Mouse (Mus musculus) right cerebral cortex, adult 18-20 months (tissue): ENCODE measurements at regions not wholly inside any gene's neighbourhood (a gene's known extent, or its start where the extent isn't known, plus 50 kb on each side); places are given as distances from the start of the nearest gene placed in this dataset.

Experiments used
- DNase-seq: peaks from one replicate; pipeline ENCODE4 v3.0.0; 2022; ENCODE audit warnings: mixed read lengths

- DNase-seq = no peak
These were observed 95.2 kb upstream of the Tmtc1 start for GRCm38 (mm10) chr6:148539207-148539960.

DNA sequence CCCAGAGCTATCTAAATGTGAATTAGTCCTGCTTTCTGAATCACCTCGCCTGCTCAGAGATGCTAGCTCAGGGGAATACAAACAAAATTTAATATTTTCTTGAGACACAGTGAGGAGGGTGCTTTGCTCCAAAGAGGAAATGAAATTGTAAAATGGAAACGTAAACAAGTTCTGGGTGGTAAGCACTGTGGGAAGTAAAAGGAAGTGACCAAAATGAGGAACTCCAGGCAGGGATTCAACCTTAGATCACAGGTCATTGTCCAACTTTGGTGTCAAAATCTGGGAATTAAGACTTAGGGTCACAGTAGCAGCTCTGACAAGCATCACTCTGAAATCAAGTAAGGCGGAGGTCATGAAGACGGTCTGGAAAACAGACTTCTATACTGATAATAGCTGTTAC, 90.2 kb upstream of the Tmtc1 start:
- DNase-seq = no peak

DNA sequence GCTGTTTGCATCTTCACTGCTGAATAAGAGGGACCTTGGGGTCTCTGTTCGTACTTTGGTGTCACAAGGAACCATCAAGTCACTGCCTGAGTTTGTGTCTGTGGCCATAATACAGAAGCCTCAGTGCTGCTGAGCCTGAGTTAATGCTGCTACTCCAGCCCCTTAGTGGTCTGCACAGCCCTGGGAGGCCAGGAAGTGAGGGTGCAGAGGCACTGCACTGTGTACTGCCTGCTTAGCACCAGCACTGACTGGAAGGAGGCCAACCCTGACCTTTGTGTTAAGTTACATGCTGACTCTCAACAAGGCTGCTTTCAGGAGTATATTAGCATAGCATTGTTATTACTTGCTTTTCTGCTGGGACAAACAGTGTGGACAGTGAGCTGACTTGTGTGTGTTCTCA, 86.9 kb upstream of the Tmtc1 start:
- DNase-seq = no peak

GRCm38 (mm10) chr6:148528611-148529010, 84.4 kb upstream of the Tmtc1 start:
- DNase-seq = no peak

GRCm38 (mm10) chr6:148522893-148523292, 78.7 kb upstream of the Tmtc1 start:
- DNase-seq = peak; percentile 54

GRCm38 (mm10) chr6:148517536-148518245, 73.5 kb upstream of the Tmtc1 start:
- DNase-seq = no peak

- DNase-seq = no peak
These were observed 72.5 kb upstream of the Tmtc1 start for GRCm38 (mm10) chr6:148516654-148517053.

- no peak for DNase-seq
These were observed 70.9 kb upstream of the Tmtc1 start for GRCm38 (mm10) chr6:148515105-148515504.

DNA sequence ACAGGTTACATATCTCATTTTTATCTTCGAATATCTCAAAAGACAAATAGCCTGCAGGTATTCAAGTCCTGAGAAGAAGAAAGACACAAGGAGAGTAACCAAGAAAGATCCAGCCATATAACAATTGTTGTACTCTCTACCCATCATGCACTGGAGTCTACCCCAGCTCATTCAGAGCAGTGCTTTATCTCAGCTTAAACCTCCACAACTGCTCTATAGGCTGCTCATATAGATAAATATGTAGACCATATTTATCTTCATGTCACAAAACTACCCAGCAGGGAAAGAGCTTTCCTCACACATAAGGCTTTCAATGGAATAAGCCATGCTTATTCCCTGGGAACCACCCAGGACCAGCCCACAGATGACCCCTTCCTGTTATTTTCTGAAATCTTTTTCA, 70.5 kb upstream of the Tmtc1 start:
- DNase-seq = no peak

DNA sequence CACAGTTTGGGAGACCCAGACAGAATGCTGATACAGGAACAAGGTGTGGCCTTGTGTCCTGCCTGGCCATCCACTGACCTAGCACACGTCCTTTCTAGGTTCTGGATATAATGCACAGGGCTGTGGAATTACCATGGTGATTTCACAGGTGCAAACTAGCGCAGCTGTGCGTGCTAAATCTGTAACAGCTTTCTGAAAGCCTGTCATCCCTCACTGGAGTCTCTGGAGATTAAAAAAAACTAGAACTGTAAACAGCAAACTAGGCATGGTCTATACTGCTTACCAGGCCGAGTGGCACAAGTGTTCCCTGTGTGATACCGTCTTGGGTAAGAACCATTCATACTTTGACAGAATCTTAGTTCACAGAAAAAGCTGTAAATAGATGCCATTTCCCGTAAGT, 69.9 kb upstream of the Tmtc1 start:
- peak; percentile 16 for DNase-seq

GRCm38 (mm10) chr6:148513134-148513533, 68.9 kb upstream of the Tmtc1 start:
- no peak for DNase-seq

GRCm38 (mm10) chr6:148505325-148505724, 61.1 kb upstream of the Tmtc1 start:
- peak; percentile 8 for DNase-seq

DNA sequence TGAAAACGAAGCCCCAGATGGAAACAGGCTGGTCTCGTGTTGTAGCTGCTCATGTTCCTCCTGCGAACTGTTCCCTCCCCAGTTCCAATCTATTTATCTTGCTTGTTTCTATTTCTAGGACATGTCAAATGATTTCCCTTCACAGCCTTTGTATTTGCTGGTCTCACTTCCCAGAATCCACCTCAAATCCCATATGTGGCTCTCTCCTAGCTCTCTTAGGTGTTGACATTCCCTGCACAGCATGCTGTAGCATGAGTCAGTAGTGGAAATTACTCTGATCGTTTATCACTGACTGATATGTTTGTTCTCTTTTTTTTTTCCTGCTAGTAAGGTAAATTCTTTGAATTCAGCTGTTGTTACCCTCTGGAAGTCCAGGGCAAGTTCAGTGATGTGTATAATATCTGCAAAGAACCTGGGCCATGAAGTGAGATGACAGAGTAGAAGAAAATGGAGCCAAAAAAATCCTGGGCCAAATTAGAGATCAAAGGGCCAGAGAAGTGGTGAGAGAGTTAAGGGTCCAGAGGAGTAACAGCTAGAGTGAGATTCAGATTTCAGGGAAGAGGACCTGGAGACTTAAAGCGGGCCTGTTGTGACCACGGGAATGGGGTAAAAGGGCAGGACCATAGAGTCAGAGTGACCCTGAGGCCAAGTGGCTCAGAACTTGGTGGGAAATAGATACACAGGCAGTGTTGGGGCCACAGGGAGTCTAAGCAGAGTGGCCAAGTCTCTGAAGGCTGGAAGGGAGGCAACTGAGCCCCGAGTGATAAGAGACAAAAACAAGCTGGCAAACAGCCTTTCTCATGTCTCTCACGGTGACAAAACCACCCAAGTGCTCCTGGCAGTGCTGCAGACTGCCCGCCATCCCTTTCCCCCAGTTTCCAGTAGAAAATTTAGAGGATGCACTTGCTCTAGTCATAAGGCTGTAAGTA, 56.3 kb upstream of the Tmtc1 start:
- no peak for DNase-seq
